Mouse (Mus musculus) kidney, postnatal 25 days (tissue): ENCODE measurements at regions not wholly inside any gene's neighbourhood (a gene's known extent, or its start where the extent isn't known, plus 50 kb on each side); places are given as distances from the start of the nearest gene placed in this dataset.

Experiments
- DNase-seq, 2 experiments: peaks; one replicate each; pipeline ENCODE4 v3.0.0; 2021; ENCODE audit warnings: mixed read lengths in 2 of 2

- peak; percentile 33 to 50 for DNase-seq
These were observed 569.9 kb upstream of the Gm10800 start for GRCm38 (mm10) chr2:99236968-99237367.
